Mouse (Mus musculus) ovary, postnatal 10 days (tissue): ENCODE results near the gene Pygm.

Experiments
- DNase-seq: peaks from one replicate; pipeline ENCODE4 v3.0.0; 2022; ENCODE audit warnings: low spot score

The Pygm gene

DNA sequence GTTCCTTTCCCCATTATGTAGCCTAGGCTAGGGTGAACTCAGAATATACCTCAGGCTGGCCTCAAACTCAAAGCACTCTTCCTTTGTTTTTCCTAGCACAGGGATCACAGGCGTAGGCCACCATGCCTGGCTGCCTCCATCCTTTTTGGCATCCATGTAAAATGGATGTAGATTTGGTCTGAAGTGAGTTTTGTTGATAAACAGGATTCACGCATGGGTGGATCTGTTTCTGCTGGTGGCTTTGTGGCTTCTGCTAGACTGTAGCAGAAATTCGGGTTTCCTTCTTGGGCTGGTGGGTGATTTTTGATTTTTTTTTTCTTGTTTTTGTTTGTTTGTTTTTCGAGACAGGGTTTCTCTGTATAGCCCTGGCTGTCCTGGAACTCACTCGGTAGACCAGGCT, 25.7 kb downstream of the Pygm start:
- no peak for DNase-seq

DNA sequence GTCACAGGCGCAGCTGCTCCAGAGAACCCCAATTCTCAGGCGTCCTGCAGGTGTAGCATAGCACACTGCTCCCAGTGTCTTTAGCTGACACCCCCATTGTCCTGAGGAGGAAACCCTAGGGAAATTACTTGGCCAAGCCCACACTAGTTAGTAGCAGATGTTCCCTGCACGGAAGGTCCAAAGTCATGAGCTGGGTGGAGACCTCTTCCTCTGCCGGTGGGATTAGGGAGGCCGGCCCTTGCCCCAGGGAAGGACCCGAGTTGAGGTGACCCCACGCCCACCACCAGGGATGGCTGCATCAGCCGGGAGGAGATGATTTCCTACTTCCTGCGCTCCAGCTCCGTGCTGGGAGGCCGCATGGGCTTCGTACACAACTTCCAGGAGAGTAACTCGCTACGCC, 28.6 kb downstream of the Pygm start:
- no peak for DNase-seq

DNA sequence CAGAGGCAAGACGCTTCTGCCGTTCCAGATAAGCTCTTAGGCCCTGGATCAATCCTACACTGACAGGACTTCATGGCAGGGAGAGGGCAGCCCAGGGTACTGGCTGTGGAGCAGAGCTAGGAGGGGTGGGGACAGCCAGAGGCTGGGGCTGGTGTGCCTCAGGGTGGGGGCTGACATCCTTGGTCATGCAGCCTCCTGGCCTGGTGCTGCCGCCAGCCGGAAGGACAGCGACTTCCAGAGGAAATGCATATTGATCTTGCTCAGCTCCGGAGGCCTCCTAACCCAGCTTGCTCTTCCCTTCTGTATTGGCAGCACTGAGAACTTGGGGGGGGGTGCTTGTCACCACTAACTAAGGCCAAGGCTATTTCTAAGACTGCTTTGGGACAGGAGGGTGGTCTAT, 31.3 kb downstream of the Pygm start:
- no peak for DNase-seq

DNA sequence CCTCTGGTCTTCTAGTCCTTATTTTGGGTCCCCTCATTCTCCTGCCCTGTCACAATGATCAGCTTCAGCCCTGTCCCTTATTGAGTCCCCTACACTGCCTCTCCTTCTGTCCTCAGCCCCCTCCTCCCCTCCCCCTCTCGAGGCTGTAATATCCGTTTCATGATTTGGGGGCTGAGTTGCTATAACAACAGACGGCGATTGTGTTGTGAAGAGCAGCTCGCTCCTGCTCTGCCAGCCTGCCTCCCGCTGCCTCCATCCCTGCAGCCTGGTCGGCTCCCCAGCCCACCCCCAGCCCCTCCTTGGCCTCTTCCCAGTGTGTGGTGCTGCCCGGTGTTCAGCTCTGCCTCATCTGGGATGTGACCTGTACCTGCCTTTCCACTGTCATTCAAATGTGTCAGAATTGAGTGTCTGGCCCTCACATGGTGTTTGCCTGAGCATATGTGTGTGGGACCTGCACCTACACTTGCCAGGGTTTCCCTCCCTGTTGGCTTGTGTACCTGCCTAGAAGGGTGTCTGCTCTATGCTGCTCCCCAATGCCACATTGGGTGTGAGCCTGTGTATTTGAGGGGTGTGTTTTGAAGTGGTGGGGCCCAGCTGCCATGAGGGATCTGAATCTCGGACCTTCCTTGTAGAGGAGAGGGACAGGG, 32.0 kb downstream of the Pygm start:
- DNase-seq = no peak

DNA sequence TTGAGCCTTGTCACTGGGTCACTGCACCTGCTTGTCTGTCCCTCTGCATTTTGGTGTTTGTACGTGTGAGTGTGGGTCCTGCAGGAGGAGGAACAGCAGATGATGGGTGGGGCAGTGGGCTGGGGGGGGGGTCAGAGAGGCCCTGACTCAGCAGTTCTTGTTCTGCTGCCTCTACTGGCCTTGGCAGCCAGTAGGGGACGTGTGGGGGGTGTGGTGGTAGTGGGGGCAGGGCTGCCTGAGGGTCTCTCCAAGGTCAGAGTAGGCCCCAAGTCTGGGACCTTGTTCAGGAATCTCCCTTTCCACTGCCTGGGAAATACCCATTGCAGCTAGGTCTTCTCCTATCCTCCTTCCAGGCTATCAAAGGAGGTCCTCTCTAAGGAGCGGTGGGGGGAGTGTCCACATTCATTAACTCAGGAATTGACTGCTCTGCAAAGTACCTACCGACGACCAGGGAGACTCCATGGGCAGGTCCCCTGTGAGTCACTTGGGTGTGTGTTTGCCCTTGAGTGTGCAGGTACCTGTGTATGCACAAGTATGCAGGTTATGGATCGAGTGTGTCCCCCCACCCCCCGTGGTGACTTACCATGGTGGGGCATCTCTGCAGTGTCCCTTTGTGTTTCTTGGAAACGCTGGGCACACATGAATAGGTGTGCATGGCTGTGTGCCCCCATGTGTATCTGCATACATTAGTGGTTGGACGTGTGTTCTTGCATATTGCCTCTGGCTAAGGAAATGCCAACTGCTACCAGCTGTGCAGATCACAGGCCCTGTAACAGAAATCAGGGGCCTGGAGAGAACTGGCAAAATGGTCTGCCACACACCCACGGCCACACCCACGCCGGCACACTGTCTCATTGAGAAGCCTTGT, 32.9 kb downstream of the Pygm start:
- DNase-seq = no peak

DNA sequence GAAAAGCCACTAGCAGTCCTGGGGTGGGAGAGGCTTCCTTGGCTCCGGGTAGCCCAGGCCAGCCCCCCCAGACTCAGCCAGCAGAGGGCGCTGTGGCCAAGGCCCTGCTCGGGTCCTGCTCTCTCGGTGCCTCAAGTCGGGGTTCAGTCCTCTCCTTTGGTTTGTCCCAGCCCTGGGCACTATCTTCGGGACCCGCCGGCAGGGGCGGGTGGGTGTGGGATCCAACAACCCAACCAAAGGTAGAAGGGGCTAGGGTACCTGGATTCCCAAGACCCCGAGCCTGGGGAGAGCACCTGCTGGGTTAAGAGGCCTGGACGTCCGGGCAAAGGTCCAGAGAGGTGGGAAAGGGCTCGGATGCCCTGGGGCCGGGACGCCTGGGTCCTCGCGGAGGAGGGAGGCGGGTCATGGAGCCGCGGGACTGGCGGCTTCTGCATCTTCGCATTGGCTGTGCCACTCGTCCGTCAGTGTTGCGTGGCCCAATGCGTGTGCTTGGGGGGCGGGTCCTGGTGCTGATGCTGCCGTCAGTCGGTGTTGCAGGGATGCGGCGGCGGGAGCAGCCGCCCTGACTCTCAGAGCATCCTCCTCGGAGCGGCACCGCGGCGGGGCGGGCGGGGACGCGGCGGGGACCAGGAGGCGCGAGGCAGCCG, 34.2 kb downstream of the Pygm start, which contains the start of gene Nrxn2:
TSS of gene Nrxn2 (plus strand) at position 499 of the 647 bp plus-strand sequence.
- DNase-seq = peak; percentile 59

DNA sequence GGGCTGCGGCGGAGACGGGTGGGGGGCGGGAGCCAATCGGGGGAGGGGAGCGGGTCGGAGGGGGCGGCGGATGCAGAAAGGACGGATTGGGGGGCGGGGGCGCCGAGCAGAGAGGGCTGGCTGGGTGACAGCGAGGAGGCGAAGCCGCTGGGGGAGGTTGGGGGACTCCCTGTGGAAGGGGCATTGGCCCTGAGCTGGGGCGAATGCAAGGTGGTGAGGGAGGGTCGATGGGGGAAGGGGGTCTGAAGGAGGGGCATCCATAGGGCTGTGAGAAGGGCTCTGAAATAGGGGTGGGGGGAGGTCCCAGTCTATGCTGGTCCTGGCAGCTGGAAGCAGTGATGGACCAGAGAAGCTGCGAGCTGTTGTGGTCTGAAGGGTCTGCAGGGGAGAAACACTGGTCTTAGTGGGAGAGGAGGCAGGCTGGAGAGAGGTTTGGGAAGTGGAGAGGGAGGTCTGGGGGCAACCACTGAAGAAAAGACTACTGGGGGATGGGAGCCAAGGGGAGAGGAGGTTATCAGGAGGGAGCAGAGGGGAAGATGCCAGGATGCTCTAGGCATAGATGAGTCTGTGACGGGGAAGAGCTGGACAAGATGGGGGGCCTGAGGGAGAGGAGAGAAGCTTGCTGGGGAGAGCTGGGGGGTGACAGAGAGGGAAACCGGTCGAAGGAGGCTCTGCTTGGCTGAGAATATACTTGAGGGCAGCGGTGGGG, 34.9 kb downstream of the Pygm start:
- no peak for DNase-seq

DNA sequence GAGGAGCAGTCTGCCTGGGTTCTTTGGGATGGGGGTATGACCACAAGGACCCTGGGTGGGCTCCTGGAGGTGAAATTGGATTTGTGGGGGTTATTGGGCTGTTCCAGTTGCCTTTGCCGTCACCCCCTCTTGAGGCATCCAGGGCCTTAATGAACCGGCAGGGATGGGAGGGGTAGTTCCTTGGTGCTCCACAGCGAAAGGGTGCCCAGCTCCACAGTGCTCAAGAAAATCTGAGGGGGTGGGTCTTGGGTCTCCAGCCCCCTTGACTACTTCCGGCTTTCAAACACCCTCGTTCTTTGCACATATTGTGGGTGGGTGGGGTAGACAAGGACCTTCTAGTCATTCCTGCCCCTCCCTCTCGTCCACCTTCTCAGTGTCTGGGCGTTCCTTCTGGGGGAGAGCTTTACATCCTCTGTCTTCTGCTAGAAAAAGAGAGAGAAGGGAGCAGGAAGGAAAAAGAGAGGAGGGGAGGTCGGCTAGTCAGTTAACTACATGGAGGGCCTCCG, 35.7 kb downstream of the Pygm start:
- no peak for DNase-seq

DNA sequence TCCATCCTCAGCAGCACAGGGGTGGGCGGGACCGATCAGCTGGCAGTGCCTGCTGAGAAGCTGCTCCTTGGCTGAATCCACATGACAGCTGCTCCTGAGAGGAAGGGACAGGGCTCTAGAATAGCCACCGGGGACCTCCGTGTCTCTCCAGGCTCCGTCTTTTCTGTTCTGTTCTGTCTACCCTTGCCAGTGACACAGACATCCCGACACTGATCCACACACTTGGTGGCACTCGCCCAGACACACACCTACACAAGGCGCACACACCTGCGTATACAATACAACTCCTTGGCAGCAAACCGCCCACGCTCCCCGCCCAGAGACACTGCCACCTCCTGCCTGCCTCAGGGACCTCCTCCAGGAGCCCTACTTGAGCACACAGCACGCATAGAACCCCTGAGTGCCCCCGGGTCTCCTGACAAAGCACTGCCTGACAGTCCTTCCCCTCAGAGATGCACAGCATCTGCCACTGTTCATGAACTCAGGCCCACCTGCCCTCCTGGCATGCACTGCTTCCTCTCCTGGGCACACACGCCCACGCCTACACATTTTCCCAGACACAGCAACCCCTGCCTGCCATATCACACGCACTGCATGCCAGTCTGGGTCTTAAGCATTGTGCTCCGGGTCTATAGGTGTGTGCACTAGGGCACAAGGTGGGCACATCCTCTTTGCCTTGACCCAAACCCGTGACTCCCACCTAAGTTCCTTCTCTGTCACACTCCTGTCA, 36.4 kb downstream of the Pygm start:
- no peak for DNase-seq

DNA sequence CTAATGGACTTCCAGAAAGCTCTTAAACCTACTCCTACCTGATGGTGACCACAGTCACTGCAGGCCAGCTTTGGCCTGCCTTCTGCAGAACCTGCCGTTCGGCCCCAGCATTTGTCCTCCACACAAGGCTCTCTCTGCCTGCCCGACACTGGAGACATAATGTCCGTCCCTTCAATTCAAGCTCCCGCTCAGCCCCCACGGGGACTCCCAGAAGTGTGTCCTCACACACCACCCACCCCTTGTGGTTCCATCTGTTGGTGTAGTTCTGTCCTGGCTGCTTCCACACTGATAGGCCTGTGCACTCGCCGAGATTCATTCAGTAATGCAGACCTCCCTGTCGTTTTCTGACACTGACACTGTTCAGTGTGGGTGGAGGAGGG, 37.0 kb downstream of the Pygm start:
- DNase-seq = no peak

DNA sequence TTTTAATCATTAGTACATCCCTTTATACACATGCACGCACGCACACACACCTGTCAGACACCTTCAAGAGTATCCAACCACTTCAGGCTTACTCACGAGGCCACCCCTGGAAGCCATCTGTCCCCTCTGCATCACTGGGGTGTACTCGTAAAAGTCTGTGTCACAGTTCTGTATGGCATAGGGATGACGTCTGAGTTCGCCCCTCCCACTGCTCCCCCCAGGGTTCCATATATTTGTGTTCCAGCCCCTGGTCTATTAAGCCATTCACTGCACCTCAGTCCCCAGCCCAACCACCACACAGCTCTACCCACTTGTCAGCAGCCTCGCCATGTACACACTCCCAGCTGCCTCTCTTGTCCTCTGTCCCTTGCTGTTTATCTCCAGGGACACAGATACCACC, 37.8 kb downstream of the Pygm start:
- DNase-seq = no peak

DNA sequence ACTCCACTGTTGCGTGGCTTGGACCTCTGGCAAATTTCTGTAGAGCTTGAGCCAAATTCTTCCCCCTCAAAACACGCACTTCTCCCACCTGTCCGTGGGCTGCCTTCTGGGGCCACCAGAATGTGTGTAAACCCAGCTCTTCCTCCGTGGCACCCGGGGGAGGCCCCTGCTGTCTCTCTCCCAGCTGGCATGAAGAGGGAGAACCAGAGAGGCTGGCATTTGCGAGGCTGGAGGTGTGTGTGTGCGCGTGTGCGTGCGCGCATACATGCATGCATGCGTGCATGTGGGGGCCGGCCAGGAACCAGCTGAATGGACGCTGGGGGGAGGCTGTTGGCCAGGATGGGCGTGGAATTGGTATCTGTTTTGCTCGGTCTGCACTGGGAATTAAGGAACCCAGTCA, 39.0 kb downstream of the Pygm start:
- no peak for DNase-seq

DNA sequence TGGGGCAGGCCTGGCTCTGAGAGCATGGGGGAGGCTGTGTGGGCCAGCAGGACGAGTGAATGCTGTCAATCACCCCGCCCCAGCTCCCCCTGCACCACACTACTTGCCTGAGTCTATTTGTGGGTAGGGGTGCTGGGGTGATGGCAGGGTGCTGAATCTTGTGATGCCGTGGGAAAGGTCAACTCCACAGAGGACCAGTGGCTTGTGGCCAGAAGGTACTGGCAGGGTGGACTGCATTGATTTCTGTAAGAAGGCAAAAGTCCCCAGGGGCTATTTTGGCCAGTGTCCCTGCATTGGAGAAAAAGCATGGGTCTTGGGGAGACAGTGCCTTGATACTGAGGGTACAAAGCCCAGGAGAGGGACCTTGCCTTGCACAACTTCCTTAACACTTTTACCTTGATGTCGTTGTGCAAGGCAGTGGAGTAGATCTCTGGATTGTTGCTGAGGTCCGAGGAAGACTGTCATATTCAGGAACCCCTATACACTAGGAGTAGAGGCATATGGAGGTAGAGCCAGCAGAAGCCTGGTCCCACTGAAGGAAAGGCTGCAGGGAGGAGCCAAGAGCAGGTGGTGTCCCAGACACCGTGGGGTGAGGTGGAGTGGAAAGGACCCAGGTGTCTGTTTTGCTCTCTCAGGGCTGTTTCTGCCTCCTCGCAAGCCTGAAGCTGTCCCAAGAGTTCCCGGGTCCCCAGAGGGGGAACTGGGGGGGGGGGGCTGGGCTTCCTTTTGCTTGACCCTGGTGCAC, 40.1 kb downstream of the Pygm start:
- no peak for DNase-seq

DNA sequence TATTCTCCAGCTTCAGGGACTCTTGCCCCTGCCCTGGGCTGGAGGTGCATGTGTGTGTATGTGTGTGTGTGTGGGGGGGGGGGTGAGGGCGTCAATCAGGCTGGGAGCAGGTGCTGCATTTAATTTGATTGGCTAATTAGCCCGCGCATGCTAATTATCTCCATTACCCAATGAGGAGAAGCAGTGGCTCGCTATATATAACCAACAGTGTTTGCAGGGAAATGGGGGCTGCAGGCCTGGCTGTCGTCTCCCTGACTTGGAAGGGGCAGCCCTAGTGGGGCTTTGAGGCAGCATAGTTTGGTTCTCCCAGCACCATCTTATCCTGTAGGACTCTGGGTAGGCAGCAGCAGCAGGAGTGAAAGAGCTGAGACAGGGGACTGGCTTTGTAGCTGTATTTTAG, 41.4 kb downstream of the Pygm start:
- no peak for DNase-seq

DNA sequence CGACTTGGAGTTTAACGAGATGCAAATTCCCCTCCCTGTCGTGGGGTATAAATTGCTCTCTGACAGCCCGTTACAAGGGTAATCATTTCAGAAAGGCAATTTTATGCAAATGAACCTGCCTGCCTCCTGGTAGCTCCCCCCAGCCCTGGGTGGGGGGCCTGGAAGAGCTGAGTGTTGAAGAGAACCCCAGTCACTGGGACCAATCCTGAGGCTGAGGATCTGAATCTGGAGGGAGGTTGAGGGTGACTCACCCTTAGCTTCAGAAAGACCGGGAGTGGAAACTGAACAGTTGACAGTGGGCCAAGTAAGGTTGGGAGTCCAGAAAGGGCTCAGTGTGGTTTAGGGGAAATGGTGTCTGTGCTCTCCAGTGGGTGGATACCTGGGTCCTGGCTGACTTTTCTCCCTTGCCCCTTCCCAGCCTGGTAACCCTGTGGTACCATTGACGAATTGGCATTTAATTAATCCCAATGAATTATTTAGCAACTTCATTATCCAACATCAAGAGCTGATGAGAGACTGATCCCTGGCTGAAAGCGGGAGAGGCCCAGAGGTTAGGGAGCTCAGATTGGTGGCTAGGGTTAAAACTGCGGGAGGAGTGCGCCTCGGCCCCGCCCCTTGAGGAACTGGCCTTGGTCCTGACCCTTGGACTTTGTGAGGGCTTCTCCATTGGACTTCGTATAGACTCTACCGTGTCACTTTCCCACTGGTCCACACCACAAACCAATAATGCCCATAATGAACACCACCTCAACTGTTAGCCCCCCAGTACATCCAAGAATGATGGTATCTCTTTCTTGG, 42.7 kb downstream of the Pygm start:
- peak; percentile 33 for DNase-seq

DNA sequence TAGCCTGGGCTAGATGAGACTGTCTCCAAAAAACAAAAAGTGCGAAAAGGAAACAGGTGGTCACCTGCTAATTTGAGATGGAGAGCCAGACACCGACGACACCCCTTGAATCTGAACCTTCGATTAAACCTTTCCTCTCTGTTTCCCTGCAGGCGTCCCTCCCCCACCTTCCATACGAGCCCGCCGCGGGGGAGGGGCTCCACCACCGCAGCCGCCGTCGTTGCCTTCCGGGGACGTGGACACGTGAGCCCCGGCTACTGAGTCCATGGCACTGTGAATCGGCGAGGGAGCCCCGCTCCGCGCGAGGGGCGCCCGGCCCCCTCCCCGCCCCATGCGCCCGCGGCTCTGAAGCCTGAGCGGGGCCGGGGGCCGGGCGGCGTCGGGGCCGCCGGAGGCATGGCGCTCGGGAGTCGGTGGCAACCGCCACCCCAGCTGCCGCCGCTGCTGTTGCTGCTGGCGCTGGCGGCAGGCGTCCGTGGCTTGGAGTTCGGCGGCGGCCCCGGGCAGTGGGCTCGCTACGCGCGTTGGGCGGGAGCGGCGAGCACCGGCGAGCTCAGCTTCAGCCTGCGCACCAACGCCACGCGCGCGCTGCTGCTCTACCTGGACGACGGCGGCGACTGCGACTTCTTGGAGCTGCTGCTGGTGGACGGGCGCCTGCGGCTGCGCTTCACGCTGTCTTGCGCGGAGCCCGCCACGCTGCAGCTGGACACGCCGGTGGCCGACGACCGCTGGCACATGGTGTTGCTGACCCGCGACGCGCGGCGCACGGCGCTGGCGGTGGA, 43.6 kb downstream of the Pygm start:
- DNase-seq = peak; percentile 29

DNA sequence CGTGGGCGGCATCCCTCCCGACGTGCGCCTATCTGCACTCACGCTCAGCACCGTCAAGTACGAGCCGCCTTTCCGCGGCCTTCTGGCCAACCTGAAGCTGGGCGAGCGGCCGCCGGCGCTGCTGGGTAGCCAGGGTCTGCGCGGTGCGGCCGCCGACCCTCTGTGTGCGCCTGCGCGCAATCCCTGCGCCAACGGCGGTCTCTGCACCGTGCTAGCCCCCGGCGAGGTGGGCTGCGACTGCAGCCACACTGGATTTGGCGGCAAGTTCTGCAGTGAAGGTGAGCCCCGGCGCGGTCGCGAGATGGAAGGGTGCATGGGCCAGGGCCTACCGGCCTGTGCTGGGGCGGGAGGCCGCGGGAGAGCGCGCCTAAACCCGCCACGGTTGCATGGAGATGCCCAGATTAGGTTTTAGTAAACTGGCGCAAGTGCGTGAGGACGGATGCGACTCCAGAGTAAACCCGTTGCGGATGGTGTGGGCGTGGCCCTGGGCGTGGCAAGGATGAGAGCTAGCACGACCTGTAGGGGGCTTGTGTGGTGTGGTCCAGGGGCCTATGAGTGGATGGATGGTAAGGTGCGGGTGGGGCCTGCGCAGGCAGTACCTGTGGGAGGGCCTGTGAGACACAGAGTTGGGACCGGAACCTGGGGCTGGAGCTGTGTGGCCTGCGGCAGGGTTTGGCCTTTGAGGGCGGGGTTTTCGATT, 44.5 kb downstream of the Pygm start:
- no peak for DNase-seq

DNA sequence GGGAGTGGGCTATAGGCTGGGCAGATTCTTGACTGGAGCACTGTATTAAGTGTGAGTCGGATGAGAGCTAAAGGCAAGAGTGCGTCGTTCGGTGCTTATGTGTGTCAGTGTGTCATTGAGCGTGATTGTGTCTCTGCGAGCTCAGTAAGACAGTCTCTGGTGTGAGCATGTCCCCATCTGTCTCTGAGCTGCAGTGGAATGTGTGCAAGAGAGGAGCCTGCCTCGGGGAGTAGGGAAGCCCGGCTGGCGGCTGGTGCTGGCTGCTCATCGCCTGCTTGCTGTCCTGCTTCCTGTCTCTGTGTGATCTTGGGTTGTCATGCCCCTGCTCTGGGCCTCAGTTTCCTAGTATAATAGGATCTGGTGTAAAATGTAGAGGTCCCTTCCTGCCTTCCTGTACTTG, 58.8 kb downstream of the Pygm start:
- no peak for DNase-seq
